21 mouse cellular contexts compared by ENCODE assay signal in genomic region chr10:21904151-21904550, GRCm38 (mm10). TPM values are rescaled to one million over a fixed set of nuclear protein-coding genes. Genes with fewer than 3 reads are reported as not detected.
DNase-seq lines count a peak whose midpoint lies in the region; ATAC-seq and TF ChIP-seq lines count a peak whose summit lies in the region.
"Had no signal": no experiment of that assay in that cellular context is flagged by ENCODE, and none has a peak within 500 bp of the region (broad histone marks: within the 10 kb centered on the region; RNA-seq: fewer than 3 reads in every experiment).

No protein-coding gene starts in this region.

- WGBS in kidney, postnatal 0 days: 77% methylated on average over 2 of the region's 2 CpGs
- 83% methylated on average over 2 of the region's 2 CpGs for WGBS in kidney, embryonic 16.5 days

- ATAC-seq in kidney, postnatal 0 days (replicated peaks; ENCODE audit: low FRiP score, low read depth): no peak
- ATAC-seq in kidney, embryonic 16.5 days (ENCODE audit: low FRiP score, low TSS enrichment): no peak
- ATAC-seq: activated CD4-positive, CD25-positive, alpha-beta regulatory T cell, adult 4 months; CD4-positive, CD25-positive, alpha-beta regulatory T cell, adult 4 months; Patski had no signal

- no peak for TF ChIP-seq CTCF in kidney, postnatal 0 days (IDR thresholded peaks at IDR 0.05; ENCODE audit: low read depth)

- H3K27ac ChIP-seq in kidney, postnatal 0 days: no peak overlapping the region
- no peak overlapping the region for H3K27ac ChIP-seq in kidney, embryonic 16.5 days (ENCODE audit: low read length)

- H3K27me3 ChIP-seq in kidney, postnatal 0 days (ENCODE audit: insufficient read depth, low read length): no peaks in the 10 kb centered on the region
- H3K27me3 ChIP-seq in kidney, embryonic 16.5 days (ENCODE audit: insufficient read depth, low read length): no peaks in the 10 kb centered on the region
- H3K27me3 ChIP-seq: CH12.LX, Patski had no signal

- H3K4me1 ChIP-seq in kidney, postnatal 0 days (replicated peaks; ENCODE audit: insufficient read depth, low read length): no peaks in the 10 kb centered on the region
- no peaks in the 10 kb centered on the region for H3K4me1 ChIP-seq in kidney, embryonic 16.5 days (ENCODE audit: insufficient read depth, low read length)

- H3K9me3 ChIP-seq in kidney, postnatal 0 days (replicated peaks; ENCODE audit: low read length): no peaks in the 10 kb centered on the region
- no peaks in the 10 kb centered on the region for H3K9me3 ChIP-seq in kidney, embryonic 16.5 days (ENCODE audit: low read length)
- H3K9me3 ChIP-seq: G1E had no signal

- no peak overlapping the region for H3K4me2 ChIP-seq in kidney, postnatal 0 days (ENCODE audit: low read length)
- H3K4me2 ChIP-seq in kidney, embryonic 16.5 days (replicated peaks; ENCODE audit: low read depth, low read length): no peak overlapping the region

- H3K9ac ChIP-seq in kidney, postnatal 0 days (ENCODE audit: low read depth, low read length): no peak overlapping the region
- no peak overlapping the region for H3K9ac ChIP-seq in kidney, embryonic 16.5 days (replicated peaks; ENCODE audit: low read length)

- H3K36me3 ChIP-seq in kidney, postnatal 0 days (ENCODE audit: insufficient read depth, low read length): no peaks in the 10 kb centered on the region
- H3K36me3 ChIP-seq in kidney, embryonic 16.5 days (ENCODE audit: insufficient read depth, low read length): no peaks in the 10 kb centered on the region
- H3K36me3 ChIP-seq: G1E had no signal

- DNase-seq in kidney, postnatal 0 days (ENCODE audit: low spot score): peak; percentile 38
- DNase-seq in kidney, postnatal 36 days: no peak
- peak; percentile 54 for DNase-seq in kidney, postnatal 10 days
- no peak for DNase-seq in kidney, adult 8-10 months
- peak; percentile 60 to 72 for DNase-seq in kidney, postnatal 4 days
- DNase-seq: adrenal gland, adult 2 months; adrenal gland, adult 8-10 months; adrenal gland, postnatal 10 days; adrenal gland, postnatal 14 days; adrenal gland, postnatal 25 days; adrenal gland, postnatal 36 days; B cell, adult 2 months; cerebellum, adult 11 months; cerebellum, adult 11-12 months; cerebellum, adult 18-20 months had no signal

- H3K4me3 ChIP-seq in kidney, postnatal 0 days (replicated peaks; ENCODE audit: low read depth, low read length): no peak overlapping the region
- no peak overlapping the region for H3K4me3 ChIP-seq in kidney, embryonic 16.5 days (ENCODE audit: low read length)

RNA-seq across cellular contexts. Expression of gene Sgk1, which starts 22.2 kb away (rescaled TPM):
- polyA plus RNA-seq in kidney, postnatal 0 days (2015; fragmentation: Nextera tagmentation; extraction: Ambion mirVana): 142 and 150 TPM in 2 replicates
- 93.0 and 105 TPM in 2 replicates for polyA plus RNA-seq in kidney, embryonic 16.5 days (2015; fragmentation: Nextera tagmentation; extraction: Ambion mirVana)

Comparison
In these comparisons a context has a peak if more than half of its experiments do, and no peak if none do; other contexts are left out.
1. DNase-seq: peak in kidney, postnatal 0 days (single experiment), kidney, postnatal 10 days (single experiment) and kidney, postnatal 4 days (2 of 2); none in kidney, postnatal 36 days (0 of 2) and kidney, adult 8-10 months (0 of 2).